Mouse (Mus musculus) intestine, embryonic 15.5 days (tissue): ENCODE data around the gene Dmc1. TPM values are rescaled to one million over a fixed set of nuclear protein-coding genes. Genes with fewer than 3 reads are reported as not detected.
A peak's percentile ranks its signal among the peaks of the same experiment; 100 is the strongest.

ENCODE experiments used
- ATAC-seq: fragments of 200-750 bp; cut with Nextera tagmentation; 2 replicates; pipeline ENCODE4 v1.8.0; 2017; ENCODE audit warnings: moderate TSS enrichment, moderate library complexity
- H3K27ac ChIP-seq: fragments of 300-500 bp; sonication (generic); 2 replicates; pipeline ENCODE4 v1.5.1; 2015; ENCODE audit warnings: mild to moderate bottlenecking, inconsistent platforms
- H3K27me3 ChIP-seq: fragments of 300-500 bp; sonication (generic); replicated peaks from 2 replicates; pipeline ENCODE4 v1.6.1; 2015; ENCODE audit warnings: inconsistent platforms
- H3K36me3 ChIP-seq: fragments of 300-500 bp; sonication (generic); 2 replicates; pipeline ENCODE4 v1.6.1; 2015; ENCODE audit warnings: inconsistent platforms
- H3K4me1 ChIP-seq: fragments of 300-500 bp; sonication (generic); replicated peaks from 2 replicates; pipeline ENCODE4 v1.6.1; 2015; ENCODE audit warnings: inconsistent platforms
- H3K4me2 ChIP-seq: fragments of 300-500 bp; sonication (generic); replicated peaks from 2 replicates; pipeline ENCODE4 v1.6.1; 2015; ENCODE audit warnings: mild to moderate bottlenecking, inconsistent platforms
- H3K4me3 ChIP-seq: fragments of 300-500 bp; sonication (generic); replicated peaks from 2 replicates; pipeline ENCODE4 v1.5.1; 2015; ENCODE audit warnings: inconsistent platforms
- H3K9ac ChIP-seq: fragments of 300-500 bp; sonication (generic); 2 replicates; pipeline ENCODE4 v1.6.1; 2015; ENCODE audit warnings: inconsistent platforms
- H3K9me3 ChIP-seq: fragments of 300-500 bp; sonication (generic); 2 replicates; pipeline ENCODE4 v1.6.1; 2016; ENCODE audit warnings: inconsistent platforms
- WGBS: fragments of 180-500 bp; shearing (Covaris S2); methylation state at CpG from one replicate; pipeline ENCODE4 v1.1.7; 2015; 5-methylcytosine and 5-hydroxymethylcytosine counted together
- polyA plus RNA-seq: library from polyadenylated mRNA; unstranded; fragments of >200 nt; fragmentation: Nextera tagmentation; extraction: Ambion mirVana; gene quantifications from 2 replicates; pipeline ENCODE4 v1.2.1, GENCODE M21; 2015

Gene Dmc1
- polyA plus RNA-seq, 1 experiment from 2014 or later: 1.8 TPM

GRCm38 (mm10) chr15:79609226-79609625 is 4.3 kb upstream of the Dmc1 start:
- H3K9ac ChIP-seq: no peak overlapping the region
- no peak overlapping the region for H3K4me2 ChIP-seq
- WGBS: 90% methylated on average over 2 of the region's 2 CpGs
- no peak for ATAC-seq
- H3K27me3 ChIP-seq: no peaks in the 10 kb centered on the region
- H3K27ac ChIP-seq: no peak overlapping the region
- H3K4me3 ChIP-seq: no peak overlapping the region
- H3K4me1 ChIP-seq: peaks cover 7% of the 10 kb centered on the region
- no peaks in the 10 kb centered on the region for H3K9me3 ChIP-seq
- no peaks in the 10 kb centered on the region for H3K36me3 ChIP-seq

- ATAC-seq: no peak
- H3K27me3 ChIP-seq: no peaks in the 10 kb centered on the region
- H3K4me2 ChIP-seq: no peak overlapping the region
- no peaks in the 10 kb centered on the region for H3K36me3 ChIP-seq
- WGBS: 68% methylated on average over 7 of the region's 7 CpGs
- no peak overlapping the region for H3K27ac ChIP-seq
- H3K9ac ChIP-seq: no peak overlapping the region
- no peaks in the 10 kb centered on the region for H3K9me3 ChIP-seq
- peaks cover 7% of the 10 kb centered on the region for H3K4me1 ChIP-seq
- no peak overlapping the region for H3K4me3 ChIP-seq
Observed at GRCm38 (mm10) chr15:79608214-79608613, 3.3 kb upstream of the Dmc1 start.

- H3K4me1 ChIP-seq: peaks cover 7% of the 10 kb centered on the region
- no peak overlapping the region for H3K27ac ChIP-seq
- no peaks in the 10 kb centered on the region for H3K27me3 ChIP-seq
- H3K9ac ChIP-seq: no peak overlapping the region
- H3K4me3 ChIP-seq: no peak overlapping the region
- no peaks in the 10 kb centered on the region for H3K36me3 ChIP-seq
- WGBS: 51% methylated on average over 2 of the region's 2 CpGs
- H3K4me2 ChIP-seq: no peak overlapping the region
- ATAC-seq: no peak
- no peaks in the 10 kb centered on the region for H3K9me3 ChIP-seq
Observed at GRCm38 (mm10) chr15:79607757-79608156, 2.8 kb upstream of the Dmc1 start.

- no peak overlapping the region for H3K9ac ChIP-seq
- 88% methylated on average over 12 of the region's 12 CpGs for WGBS
- H3K27ac ChIP-seq: no peak overlapping the region
- ATAC-seq: no peak
- no peaks in the 10 kb centered on the region for H3K9me3 ChIP-seq
- peaks cover 7% of the 10 kb centered on the region for H3K4me1 ChIP-seq
- H3K36me3 ChIP-seq: no peaks in the 10 kb centered on the region
- no peak overlapping the region for H3K4me3 ChIP-seq
- H3K4me2 ChIP-seq: no peak overlapping the region
- H3K27me3 ChIP-seq: no peaks in the 10 kb centered on the region
Observed at GRCm38 (mm10) chr15:79606161-79606560, 1.3 kb upstream of the Dmc1 start.

GRCm38 (mm10) chr15:79600176-79600575 is 4.7 kb downstream of the Dmc1 start:
- 89% methylated on average over 2 of the region's 2 CpGs for WGBS

GRCm38 (mm10) chr15:79598715-79599114 is 6.2 kb downstream of the Dmc1 start:
- no peak overlapping the region for H3K27ac ChIP-seq
- H3K9me3 ChIP-seq: no peaks in the 10 kb centered on the region
- H3K4me1 ChIP-seq: no peaks in the 10 kb centered on the region
- H3K36me3 ChIP-seq: no peaks in the 10 kb centered on the region
- no peak overlapping the region for H3K9ac ChIP-seq
- no peak for ATAC-seq
- 94% methylated on average over 1 of the region's 1 CpGs for WGBS
- H3K4me3 ChIP-seq: no peak overlapping the region
- no peak overlapping the region for H3K4me2 ChIP-seq
- H3K27me3 ChIP-seq: no peaks in the 10 kb centered on the region

More at GRCm38 (mm10) chr15:79600176-79600575, 4.7 kb downstream of the Dmc1 start:
- Histone ChIP-seq H3K9ac (no peak overlapping the region), H3K4me2 (no peak overlapping the region), H3K27me3 (no peaks in the 10 kb centered on the region), H3K27ac (no peak overlapping the region), H3K36me3 (no peaks in the 10 kb centered on the region), H3K9me3 (no peaks in the 10 kb centered on the region), H3K4me3 (no peak overlapping the region), H3K4me1 (peaks cover 7% of the 10 kb centered on the region)
- no peak for ATAC-seq

GRCm38 (mm10) chr15:79581581-79581980 is 23.3 kb downstream of the Dmc1 start:
- Histone ChIP-seq H3K27me3 (no peaks in the 10 kb centered on the region), H3K9ac (no peak overlapping the region), H3K36me3 (no peaks in the 10 kb centered on the region), H3K4me3 (no peak overlapping the region), H3K9me3 (no peaks in the 10 kb centered on the region), H3K4me1 (no peaks in the 10 kb centered on the region), H3K4me2 (no peak overlapping the region), H3K27ac (no peak overlapping the region)
- no peak for ATAC-seq
- 38% methylated on average over 1 of the region's 1 CpGs for WGBS

GRCm38 (mm10) chr15:79577671-79578426 is 27.1 kb downstream of the Dmc1 start:
- Histone ChIP-seq H3K4me3 (no peak overlapping the region), H3K4me2 (no peak overlapping the region), H3K36me3 (no peaks in the 10 kb centered on the region), H3K4me1 (no peaks in the 10 kb centered on the region), H3K27me3 (no peaks in the 10 kb centered on the region), H3K9ac (no peak overlapping the region), H3K9me3 (no peaks in the 10 kb centered on the region), H3K27ac (no peak overlapping the region)
- no peak for ATAC-seq
- WGBS: 61% methylated on average over 6 of the region's 6 CpGs

GRCm38 (mm10) chr15:79576947-79577346 is 28.0 kb downstream of the Dmc1 start:
- H3K4me2 ChIP-seq: no peak overlapping the region
- H3K4me1 ChIP-seq: no peaks in the 10 kb centered on the region
- ATAC-seq: no peak
- H3K36me3 ChIP-seq: no peaks in the 10 kb centered on the region
- H3K27ac ChIP-seq: no peak overlapping the region
- WGBS: 83% methylated on average over 2 of the region's 2 CpGs
- no peak overlapping the region for H3K9ac ChIP-seq
- H3K4me3 ChIP-seq: no peak overlapping the region
- no peaks in the 10 kb centered on the region for H3K9me3 ChIP-seq
- no peaks in the 10 kb centered on the region for H3K27me3 ChIP-seq

GRCm38 (mm10) chr15:79575543-79576222 is 29.2 kb downstream of the Dmc1 start:
- WGBS: 60% methylated on average over 1 of the region's 1 CpGs

GRCm38 (mm10) chr15:79562417-79562816 is 42.5 kb downstream of the Dmc1 start:
- no peaks in the 10 kb centered on the region for H3K27me3 ChIP-seq
- H3K36me3 ChIP-seq: no peaks in the 10 kb centered on the region
- ATAC-seq: no peak
- 68% methylated on average over 9 of the region's 9 CpGs for WGBS
- no peak overlapping the region for H3K27ac ChIP-seq
- H3K9me3 ChIP-seq: no peaks in the 10 kb centered on the region
- H3K4me3 ChIP-seq: no peak overlapping the region
- no peaks in the 10 kb centered on the region for H3K4me1 ChIP-seq
- no peak overlapping the region for H3K9ac ChIP-seq
- no peak overlapping the region for H3K4me2 ChIP-seq

More at GRCm38 (mm10) chr15:79575543-79576222, 29.2 kb downstream of the Dmc1 start:
- H3K9me3 ChIP-seq: no peaks in the 10 kb centered on the region
- no peaks in the 10 kb centered on the region for H3K36me3 ChIP-seq
- H3K4me2 ChIP-seq: no peak overlapping the region
- H3K27ac ChIP-seq: no peak overlapping the region
- peak; percentile 51; the same call in 1 of the 2 replicates for ATAC-seq
- H3K9ac ChIP-seq: no peak overlapping the region
- no peak overlapping the region for H3K4me3 ChIP-seq
- no peaks in the 10 kb centered on the region for H3K27me3 ChIP-seq
- no peaks in the 10 kb centered on the region for H3K4me1 ChIP-seq

GRCm38 (mm10) chr15:79559649-79560048 is 45.3 kb downstream of the Dmc1 start:
- Histone ChIP-seq H3K9ac (no peak overlapping the region), H3K27ac (no peak overlapping the region), H3K36me3 (no peaks in the 10 kb centered on the region), H3K27me3 (no peaks in the 10 kb centered on the region), H3K4me3 (no peak overlapping the region), H3K4me1 (no peaks in the 10 kb centered on the region), H3K4me2 (no peak overlapping the region), H3K9me3 (no peaks in the 10 kb centered on the region)
- ATAC-seq: no peak
- WGBS: 42% methylated on average over 3 of the region's 3 CpGs

- Histone ChIP-seq H3K27me3 (no peaks in the 10 kb centered on the region), H3K9ac (no peak overlapping the region), H3K4me3 (no peak overlapping the region), H3K36me3 (no peaks in the 10 kb centered on the region), H3K4me1 (no peaks in the 10 kb centered on the region), H3K27ac (no peak overlapping the region), H3K9me3 (no peaks in the 10 kb centered on the region), H3K4me2 (no peak overlapping the region)
- ATAC-seq: no peak
- WGBS: 76% methylated on average over 5 of the region's 5 CpGs
Observed at GRCm38 (mm10) chr15:79552566-79552965, 52.3 kb downstream of the Dmc1 start.
